Mouse (Mus musculus): ENCODE data around the gene Ccdc105.
A peak's percentile ranks its signal among the peaks of the same experiment; 100 is the strongest.

The Ccdc105 gene

GRCm38 (mm10) chr10:78752452-78753191 lies at the start of gene Ccdc105:
Ccdc105 (minus strand) TSS chr10:78753065.
- peak; percentile 95 for DNase-seq (ENCODE audit: low spot score)

GRCm38 (mm10) chr10:78801449-78801848 lies 48.6 kb upstream of the Ccdc105 start:
- DNase-seq (ENCODE audit: low spot score): no peak

- DNase-seq (ENCODE audit: low spot score): no peak
Measured at GRCm38 (mm10) chr10:78790561-78790960, 37.7 kb upstream of the Ccdc105 start.

- peak; percentile 86 for DNase-seq (ENCODE audit: low spot score)
Measured at GRCm38 (mm10) chr10:78787566-78788087, 34.8 kb upstream of the Ccdc105 start.

- peak; percentile 33 for DNase-seq (ENCODE audit: low spot score)
Measured at GRCm38 (mm10) chr10:78779981-78780651, 27.3 kb upstream of the Ccdc105 start, which contains the start of gene Slc1a6. Slc1a6 (plus strand) TSS chr10:78780496.

GRCm38 (mm10) chr10:78779527-78779926 lies 26.7 kb upstream of the Ccdc105 start:
- DNase-seq (ENCODE audit: low spot score): no peak

GRCm38 (mm10) chr10:78775830-78776229 lies 23.0 kb upstream of the Ccdc105 start:
- DNase-seq (ENCODE audit: low spot score): no peak

- no peak for DNase-seq (ENCODE audit: low spot score)
Measured at GRCm38 (mm10) chr10:78765570-78765969, 12.7 kb upstream of the Ccdc105 start.

GRCm38 (mm10) chr10:78756021-78756420 lies 3.2 kb upstream of the Ccdc105 start:
- DNase-seq (ENCODE audit: low spot score): peak; percentile 74

GRCm38 (mm10) chr10:78748946-78749345 lies 3.9 kb downstream of the Ccdc105 start:
- no peak for DNase-seq (ENCODE audit: low spot score)

GRCm38 (mm10) chr10:78748161-78748560 lies 4.7 kb downstream of the Ccdc105 start:
- no peak for DNase-seq (ENCODE audit: low spot score)

- DNase-seq (ENCODE audit: low spot score): peak; percentile 81
Measured at GRCm38 (mm10) chr10:78747035-78747721, 5.7 kb downstream of the Ccdc105 start.

- peak; percentile 47 for DNase-seq (ENCODE audit: low spot score)
Measured at GRCm38 (mm10) chr10:78745453-78746232, 7.2 kb downstream of the Ccdc105 start.

GRCm38 (mm10) chr10:78743721-78744120 lies 9.1 kb downstream of the Ccdc105 start:
- no peak for DNase-seq (ENCODE audit: low spot score)

- DNase-seq (ENCODE audit: low spot score): no peak
Measured at GRCm38 (mm10) chr10:78739821-78740220, 13.0 kb downstream of the Ccdc105 start.

GRCm38 (mm10) chr10:78727876-78728275 lies 25.0 kb downstream of the Ccdc105 start:
- no peak for DNase-seq (ENCODE audit: low spot score)

- DNase-seq (ENCODE audit: low spot score): no peak
Measured at GRCm38 (mm10) chr10:78727035-78727434, 25.8 kb downstream of the Ccdc105 start.

GRCm38 (mm10) chr10:78723416-78723815 lies 29.4 kb downstream of the Ccdc105 start:
- no peak for DNase-seq (ENCODE audit: low spot score)

- no peak for DNase-seq (ENCODE audit: low spot score)
Measured at GRCm38 (mm10) chr10:78722654-78723053, 30.2 kb downstream of the Ccdc105 start.

- no peak for DNase-seq (ENCODE audit: low spot score)
Measured at GRCm38 (mm10) chr10:78722036-78722435, 30.8 kb downstream of the Ccdc105 start.

- DNase-seq (ENCODE audit: low spot score): peak; percentile 6
Measured at GRCm38 (mm10) chr10:78718056-78718455, 34.8 kb downstream of the Ccdc105 start, which contains the start of gene Casp14. Casp14 (minus strand) TSS chr10:78718294.

GRCm38 (mm10) chr10:78716231-78716630 lies 36.6 kb downstream of the Ccdc105 start:
- DNase-seq (ENCODE audit: low spot score): no peak

Data from embryo, embryonic 10 days (tissue).